Mouse (Mus musculus) heart, embryonic 11.5 days (tissue): ENCODE results near the gene Klf1. TPM values are rescaled to one million over a fixed set of nuclear protein-coding genes. Genes with fewer than 3 reads are reported as not detected.

Experiments
- ATAC-seq: fragments of 200-750 bp; cut with Nextera tagmentation; replicated peaks from 2 replicates; pipeline ENCODE4 v1.8.0; 2017; ENCODE audit warnings: moderate library complexity; ENCODE audit not compliant: insufficient number of reproducible peaks, low FRiP score, low TSS enrichment
- H3K27ac ChIP-seq: fragments of 300-500 bp; sonication (generic); 2 replicates; pipeline ENCODE4 v1.5.1; 2014; ENCODE audit warnings: mild to moderate bottlenecking, low read depth, low read length
- H3K27me3 ChIP-seq: fragments of 300-500 bp; sonication (generic); 2 replicates; pipeline ENCODE4 v1.6.1; 2014; ENCODE audit warnings: mild to moderate bottlenecking, low read length, mixed read lengths; ENCODE audit not compliant: control insufficient read depth, insufficient read depth
- H3K36me3 ChIP-seq: fragments of 300-500 bp; sonication (generic); 2 replicates; pipeline ENCODE4 v1.6.1; 2014; ENCODE audit warnings: mild to moderate bottlenecking, low read length, moderate library complexity, mixed read lengths; ENCODE audit not compliant: control insufficient read depth, insufficient read depth
- H3K4me1 ChIP-seq: fragments of 300-500 bp; sonication (generic); 2 replicates; pipeline ENCODE4 v1.6.1; 2014; ENCODE audit warnings: low read length; ENCODE audit not compliant: control insufficient read depth, insufficient read depth
- H3K4me2 ChIP-seq: fragments of 300-500 bp; sonication (generic); 2 replicates; pipeline ENCODE4 v1.6.1; 2014; ENCODE audit warnings: mild to moderate bottlenecking, moderate library complexity
- H3K4me3 ChIP-seq: fragments of 300-500 bp; sonication (generic); 2 replicates; pipeline ENCODE4 v1.5.1; 2014; ENCODE audit warnings: low read depth, low read length
- H3K9ac ChIP-seq: fragments of 300-500 bp; sonication (generic); 2 replicates; pipeline ENCODE4 v1.6.1; 2014; ENCODE audit warnings: mild to moderate bottlenecking, low read depth, low read length, moderate library complexity
- H3K9me3 ChIP-seq: fragments of 300-500 bp; sonication (generic); replicated peaks from 2 replicates; pipeline ENCODE4 v1.6.1; 2016; ENCODE audit warnings: low read length; ENCODE audit not compliant: control insufficient read depth
- WGBS: fragments of 180-500 bp; shearing (Covaris S2); extraction: QIAGEN DNeasy Blood & Tissue Kit; methylation state at CpG from one replicate; pipeline ENCODE4 v1.1.7; 2014; ENCODE audit not compliant: insufficient replicate concordance; 5-methylcytosine and 5-hydroxymethylcytosine counted together
- polyA plus RNA-seq: library from polyadenylated mRNA; unstranded; fragments of >200 nt; fragmentation: Nextera tagmentation; extraction: Ambion mirVana; gene quantifications from 2 replicates; pipeline ENCODE4 v1.2.1, GENCODE M21; 2014

Gene Klf1
- polyA plus RNA-seq, 1 experiment from 2014 or later, result 65.0 TPM

GRCm38 (mm10) chr8:84909162-84909767, 7.5 kb downstream of the Klf1 start:
- peaks cover 9% of the 10 kb centered on the region for H3K4me1 ChIP-seq
- H3K36me3 ChIP-seq, result no peaks in the 10 kb centered on the region
- peak overlapping the region; percentile 54 for H3K4me3 ChIP-seq
- no peak for ATAC-seq
- 47% methylated on average over 20 of the region's 20 CpGs for WGBS
- H3K9ac ChIP-seq, result peak overlapping the region; percentile 72
- H3K9me3 ChIP-seq, result no peaks in the 10 kb centered on the region
- H3K27me3 ChIP-seq, result peaks cover 50% of the 10 kb centered on the region
- H3K4me2 ChIP-seq, result peak overlapping the region; percentile 92
- H3K27ac ChIP-seq, result no peak overlapping the region

- no peaks in the 10 kb centered on the region for H3K9me3 ChIP-seq
- H3K4me1 ChIP-seq, result peaks cover 9% of the 10 kb centered on the region
- no peaks in the 10 kb centered on the region for H3K36me3 ChIP-seq
- H3K4me2 ChIP-seq, result no peak overlapping the region
- WGBS, result 76% methylated on average over 5 of the region's 5 CpGs
- no peak for ATAC-seq
- H3K9ac ChIP-seq, result no peak overlapping the region
- peaks cover 56% of the 10 kb centered on the region for H3K27me3 ChIP-seq
- H3K4me3 ChIP-seq, result no peak overlapping the region
- H3K27ac ChIP-seq, result no peak overlapping the region
These were observed 8.2 kb downstream of the Klf1 start for GRCm38 (mm10) chr8:84909949-84910348.

DNA sequence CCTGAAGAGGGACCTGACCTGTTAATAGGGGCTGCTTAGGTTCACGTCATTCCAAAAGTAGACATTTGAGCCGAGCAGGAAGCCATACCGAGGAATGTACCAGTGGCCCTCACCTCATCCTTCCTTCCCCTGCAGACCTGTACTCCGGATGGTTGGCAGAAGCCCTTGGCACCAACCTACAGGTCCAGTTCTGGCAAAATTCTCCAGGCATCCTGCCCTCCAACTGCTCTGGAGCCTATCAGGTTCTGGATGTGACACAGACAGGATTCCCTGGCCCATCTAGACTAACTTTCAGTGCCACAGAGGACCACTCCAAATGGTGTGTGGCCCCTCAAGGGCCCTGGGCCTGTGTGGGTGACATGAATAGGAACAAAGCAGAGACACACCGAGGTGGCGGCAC, 8.8 kb downstream of the Klf1 start:
- Histone ChIP-seq H3K27me3 (peaks cover 60% of the 10 kb centered on the region), H3K27ac (no peak overlapping the region), H3K4me2 (no peak overlapping the region), H3K36me3 (no peaks in the 10 kb centered on the region), H3K9ac (no peak overlapping the region), H3K4me3 (no peak overlapping the region), H3K4me1 (peaks cover 9% of the 10 kb centered on the region), H3K9me3 (no peaks in the 10 kb centered on the region)
- 79% methylated on average over 6 of the region's 6 CpGs for WGBS
- ATAC-seq, result no peak

DNA sequence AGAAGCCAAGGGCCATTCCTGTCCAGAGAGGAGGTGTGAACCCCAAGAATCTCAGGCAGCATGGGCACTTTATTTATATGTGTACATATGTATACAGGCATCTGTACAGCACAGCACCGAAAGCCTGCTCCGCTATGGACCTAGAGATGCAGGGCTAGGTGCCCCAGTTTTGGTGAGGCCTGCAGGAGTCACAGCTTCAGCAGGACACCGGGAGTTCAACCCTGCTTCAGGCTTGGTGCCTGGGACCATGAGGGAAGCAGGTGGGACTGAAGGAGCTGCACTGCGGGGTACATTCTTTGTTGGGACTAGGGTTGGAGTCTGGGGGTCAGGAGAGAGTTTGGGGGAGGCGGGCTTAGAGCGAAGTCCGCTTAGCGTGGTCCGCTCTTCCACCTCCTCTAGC, 10.1 kb downstream of the Klf1 start:
- 78% methylated on average over 9 of the region's 9 CpGs for WGBS
- Histone ChIP-seq H3K36me3 (no peaks in the 10 kb centered on the region), H3K9me3 (no peaks in the 10 kb centered on the region), H3K4me2 (no peak overlapping the region), H3K4me1 (peaks cover 9% of the 10 kb centered on the region), H3K27me3 (peaks cover 70% of the 10 kb centered on the region), H3K4me3 (no peak overlapping the region), H3K9ac (no peak overlapping the region), H3K27ac (no peak overlapping the region)
- no peak for ATAC-seq

DNA sequence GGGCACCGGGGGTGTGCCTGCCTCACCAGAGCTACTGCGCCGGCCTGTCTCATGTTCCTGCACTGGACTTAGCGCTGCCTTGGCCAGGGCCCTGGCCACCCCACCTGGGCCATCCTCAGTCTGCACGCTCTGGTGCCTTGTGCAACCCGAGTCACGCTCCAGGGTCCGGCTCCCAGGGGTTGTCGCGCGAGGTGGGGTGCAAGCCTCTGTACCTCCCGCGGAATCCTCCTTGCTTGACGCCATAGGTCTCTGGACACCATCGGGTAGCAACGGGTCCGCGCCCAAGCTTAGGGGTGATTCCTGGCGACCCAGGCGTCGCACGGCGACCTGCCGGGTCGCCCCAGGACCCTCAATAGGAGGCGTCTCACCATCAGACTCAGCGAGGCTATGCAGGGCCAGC, 10.7 kb downstream of the Klf1 start:
- H3K36me3 ChIP-seq, result no peaks in the 10 kb centered on the region
- H3K4me2 ChIP-seq, result peak overlapping the region; percentile 95
- peaks cover 74% of the 10 kb centered on the region for H3K27me3 ChIP-seq
- H3K9ac ChIP-seq, result peak overlapping the region; percentile 50; the same call in 1 of the 2 replicates
- ATAC-seq, result no peak
- H3K9me3 ChIP-seq, result no peaks in the 10 kb centered on the region
- no peak overlapping the region for H3K27ac ChIP-seq
- peak overlapping the region; percentile 49 for H3K4me3 ChIP-seq
- 22% methylated on average over 27 of the region's 27 CpGs for WGBS
- peaks cover 9% of the 10 kb centered on the region for H3K4me1 ChIP-seq

- Histone ChIP-seq H3K4me2 (peak overlapping the region; percentile 95), H3K4me3 (peak overlapping the region; percentile 49), H3K36me3 (no peaks in the 10 kb centered on the region), H3K4me1 (peaks cover 9% of the 10 kb centered on the region), H3K27ac (no peak overlapping the region), H3K9ac (peak overlapping the region; percentile 50; the same call in 1 of the 2 replicates), H3K9me3 (no peaks in the 10 kb centered on the region), H3K27me3 (peaks cover 80% of the 10 kb centered on the region)
- 0 out of 2 replicates have a peak, but pooled peaks have one; percentile 46 for ATAC-seq
- WGBS, result 1% methylated on average over 55 of the region's 55 CpGs
These were observed 11.3 kb downstream of the Klf1 start for GRCm38 (mm10) chr8:84912895-84913501.

DNA sequence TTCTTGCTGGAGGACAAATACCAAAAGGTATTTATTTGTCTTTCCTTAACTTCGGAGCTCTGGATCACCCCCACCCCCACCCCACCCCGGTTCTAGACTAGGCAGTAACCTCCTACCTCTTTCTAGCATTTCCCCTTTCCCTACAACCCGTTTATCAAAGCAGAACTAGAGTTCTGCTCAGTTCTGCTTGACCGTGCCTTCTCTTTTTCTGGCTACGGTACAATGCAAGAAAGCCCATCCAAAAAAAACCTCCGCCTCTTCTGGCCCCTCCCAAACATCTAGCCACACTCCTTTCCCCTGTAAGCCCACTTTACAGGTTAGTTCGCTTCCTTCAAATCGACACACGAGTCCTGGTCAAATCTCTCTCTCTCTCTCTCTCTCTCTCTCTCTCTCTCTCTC, 11.8 kb downstream of the Klf1 start:
- H3K9ac ChIP-seq, result 0 out of 2 replicates have a peak overlapping the region, but pooled peaks have one; percentile 50
- peak overlapping the region; percentile 49 for H3K4me3 ChIP-seq
- 14% methylated on average over 9 of the region's 9 CpGs for WGBS
- H3K27ac ChIP-seq, result no peak overlapping the region
- no peaks in the 10 kb centered on the region for H3K36me3 ChIP-seq
- no peak for ATAC-seq
- no peaks in the 10 kb centered on the region for H3K9me3 ChIP-seq
- H3K4me1 ChIP-seq, result peaks cover 9% of the 10 kb centered on the region
- H3K4me2 ChIP-seq, result peak overlapping the region; percentile 95
- peaks cover 85% of the 10 kb centered on the region for H3K27me3 ChIP-seq

DNA sequence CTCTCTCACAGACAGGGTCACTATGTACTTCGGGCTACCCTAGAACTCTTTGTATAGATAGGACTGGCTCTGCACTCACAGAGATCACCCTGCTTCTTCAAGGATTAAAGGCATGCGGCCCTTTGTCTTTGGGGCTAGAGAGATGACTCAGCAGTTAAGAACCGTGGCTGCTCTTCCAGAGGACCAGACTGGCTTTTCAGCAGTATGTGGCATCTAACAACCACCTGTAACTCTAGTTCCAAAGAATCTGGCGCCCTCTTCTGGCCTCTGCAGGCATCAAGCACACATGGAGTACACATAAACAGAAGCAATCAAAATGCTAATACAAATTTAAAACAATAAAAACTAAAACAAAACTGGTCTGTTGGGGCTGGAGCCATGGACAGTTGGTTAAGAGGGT, 12.2 kb downstream of the Klf1 start:
- no peak for ATAC-seq
- WGBS, result 26% methylated on average over 4 of the region's 4 CpGs
- Histone ChIP-seq H3K4me2 (peak overlapping the region; percentile 95), H3K9ac (no peak overlapping the region), H3K4me1 (peaks cover 5% of the 10 kb centered on the region), H3K36me3 (no peaks in the 10 kb centered on the region), H3K9me3 (no peaks in the 10 kb centered on the region), H3K27ac (no peak overlapping the region), H3K4me3 (no peak overlapping the region), H3K27me3 (peaks cover 88% of the 10 kb centered on the region)

DNA sequence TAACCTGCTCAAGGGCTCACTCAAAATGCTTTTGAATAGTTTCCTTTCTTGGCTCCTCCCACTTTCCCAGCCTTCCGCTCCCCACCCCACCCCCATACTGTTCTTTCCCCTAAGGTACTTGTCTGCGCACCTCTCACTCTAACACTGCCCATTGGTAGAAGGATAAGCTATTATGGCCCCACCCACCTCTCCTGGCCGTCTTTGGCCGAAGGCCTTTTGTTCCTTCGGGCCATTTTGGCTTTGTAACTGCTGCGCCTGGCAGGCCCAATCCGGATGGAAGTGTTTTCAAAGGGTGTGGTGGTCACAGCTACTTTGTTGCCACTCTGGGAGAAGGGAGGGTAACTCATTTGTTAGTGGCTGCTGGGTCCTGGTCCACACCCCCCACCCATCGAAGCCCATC, 13.5 kb downstream of the Klf1 start:
- Histone ChIP-seq H3K4me1 (peaks cover 5% of the 10 kb centered on the region), H3K27ac (no peak overlapping the region), H3K4me2 (no peak overlapping the region), H3K9me3 (no peaks in the 10 kb centered on the region), H3K27me3 (peaks cover 86% of the 10 kb centered on the region), H3K36me3 (no peaks in the 10 kb centered on the region), H3K4me3 (no peak overlapping the region), H3K9ac (no peak overlapping the region)
- 82% methylated on average over 8 of the region's 8 CpGs for WGBS
- no peak for ATAC-seq
